Mouse (Mus musculus) midbrain, embryonic 14.5 days (tissue): ENCODE results near the gene Sap30l. TPM values are rescaled to one million over a fixed set of nuclear protein-coding genes. Genes with fewer than 3 reads are reported as not detected.
A peak's percentile ranks its signal among the peaks of the same experiment; 100 is the strongest.

Experiments
- ATAC-seq: fragments of 200-750 bp; cut with Nextera tagmentation; 2 replicates; pipeline ENCODE4 v1.8.0; 2017; ENCODE audit warnings: moderate number of reproducible peaks, moderate library complexity; ENCODE audit not compliant: low FRiP score, low TSS enrichment
- DNase-seq: peaks from one replicate; pipeline ENCODE4 v3.0.0-alpha.2; 2015
- H3K27ac ChIP-seq: fragments of 300-500 bp; sonication (generic); replicated peaks from 2 replicates; pipeline ENCODE4 v1.5.1; 2014; ENCODE audit warnings: mild to moderate bottlenecking, low read depth, low read length, moderate library complexity
- H3K27me3 ChIP-seq: fragments of 300-500 bp; sonication (generic); 2 replicates; pipeline ENCODE4 v1.6.1; 2014; ENCODE audit warnings: low read length, control low read depth, mixed read lengths; ENCODE audit not compliant: control insufficient read depth, insufficient read depth
- H3K36me3 ChIP-seq: fragments of 300-500 bp; sonication (generic); 2 replicates; pipeline ENCODE4 v1.6.1; 2014; ENCODE audit warnings: low read length, control low read depth; ENCODE audit not compliant: control insufficient read depth, insufficient read depth
- H3K4me1 ChIP-seq: fragments of 300-500 bp; sonication (generic); 2 replicates; pipeline ENCODE4 v1.6.1; 2014; ENCODE audit warnings: mild to moderate bottlenecking, antibody characterized with exemption, low read length, control low read depth; ENCODE audit not compliant: control insufficient read depth, insufficient read depth
- H3K4me2 ChIP-seq: fragments of 300-500 bp; sonication (generic); 2 replicates; pipeline ENCODE4 v1.6.1; 2014; ENCODE audit warnings: mild to moderate bottlenecking, low read length, moderate library complexity
- H3K4me3 ChIP-seq: fragments of 300-500 bp; sonication (generic); replicated peaks from 2 replicates; pipeline ENCODE4 v1.5.1; 2014; ENCODE audit warnings: low read depth, low read length
- H3K9ac ChIP-seq: fragments of 300-500 bp; sonication (generic); replicated peaks from 2 replicates; pipeline ENCODE4 v1.6.1; 2014; ENCODE audit warnings: mild to moderate bottlenecking, low read length, moderate library complexity
- H3K9me3 ChIP-seq: fragments of 300-500 bp; sonication (generic); 2 replicates; pipeline ENCODE4 v1.6.1; 2016; ENCODE audit warnings: low read length, control low read depth, mixed read lengths; ENCODE audit not compliant: control insufficient read depth
- WGBS: fragments of 180-500 bp; shearing (Covaris S2); extraction: QIAGEN DNeasy Blood & Tissue Kit; methylation state at CpG from one replicate; pipeline ENCODE4 v1.1.7; 2014; 5-methylcytosine and 5-hydroxymethylcytosine counted together
- polyA plus RNA-seq: library from polyadenylated mRNA; unstranded; fragments of >200 nt; fragmentation: Nextera tagmentation; extraction: Ambion mirVana; gene quantifications from 2 replicates; pipeline ENCODE4 v1.2.1, GENCODE M21; 2014

Gene Sap30l
- polyA plus RNA-seq, 1 experiment from 2014 or later: 13.1 TPM

- DNase-seq (peak; percentile 84), ATAC-seq (no peak; the same call in 1 of the 2 replicates)
- 14% methylated on average over 18 of the region's 18 CpGs for WGBS
- Histone ChIP-seq H3K4me1 (peaks cover 12% of the 10 kb centered on the region), H3K27me3 (no peaks in the 10 kb centered on the region), H3K27ac (peak overlapping the region; percentile 67), H3K4me2 (peak overlapping the region; percentile 15), H3K9ac (peak overlapping the region; percentile 29; the same call in 1 of the 2 replicates), H3K36me3 (peaks cover 5% of the 10 kb centered on the region; the same call in 1 of the 2 replicates), H3K9me3 (no peaks in the 10 kb centered on the region), H3K4me3 (no peak overlapping the region)
Observed at GRCm38 (mm10) chr11:57786616-57787418, 14.6 kb upstream of the Sap30l start.

GRCm38 (mm10) chr11:57787913-57788312 lies 13.5 kb upstream of the Sap30l start:
- WGBS: 49% methylated on average over 3 of the region's 3 CpGs
- H3K27ac ChIP-seq: no peak overlapping the region
- H3K4me2 ChIP-seq: no peak overlapping the region
- ATAC-seq (no peak), DNase-seq (no peak)
- H3K9ac ChIP-seq: no peak overlapping the region
- no peaks in the 10 kb centered on the region for H3K27me3 ChIP-seq
- H3K4me3 ChIP-seq: no peak overlapping the region
- H3K9me3 ChIP-seq: no peaks in the 10 kb centered on the region
- peaks cover 5% of the 10 kb centered on the region; the same call in 1 of the 2 replicates for H3K36me3 ChIP-seq
- H3K4me1 ChIP-seq: peaks cover 12% of the 10 kb centered on the region

- no peak for DNase-seq
- Histone ChIP-seq H3K9ac (no peak overlapping the region), H3K27ac (no peak overlapping the region), H3K4me2 (no peak overlapping the region), H3K4me3 (no peak overlapping the region), H3K27me3 (no peaks in the 10 kb centered on the region), H3K36me3 (no peaks in the 10 kb centered on the region), H3K9me3 (no peaks in the 10 kb centered on the region), H3K4me1 (peaks cover 12% of the 10 kb centered on the region)
- 25% methylated on average over 21 of the region's 21 CpGs for WGBS
- ATAC-seq: no peak
Observed at GRCm38 (mm10) chr11:57790866-57791535, 10.4 kb upstream of the Sap30l start.

GRCm38 (mm10) chr11:57795086-57795485 lies 6.4 kb upstream of the Sap30l start:
- DNase-seq: no peak
- 58% methylated on average over 6 of the region's 6 CpGs for WGBS
- Histone ChIP-seq H3K4me2 (no peak overlapping the region), H3K9ac (no peak overlapping the region), H3K9me3 (no peaks in the 10 kb centered on the region), H3K36me3 (no peaks in the 10 kb centered on the region), H3K27me3 (no peaks in the 10 kb centered on the region), H3K27ac (no peak overlapping the region), H3K4me1 (no peaks in the 10 kb centered on the region; the same call in 1 of the 2 replicates), H3K4me3 (no peak overlapping the region)
- no peak for ATAC-seq

GRCm38 (mm10) chr11:57797828-57798227 lies 3.6 kb upstream of the Sap30l start:
- Histone ChIP-seq H3K9me3 (no peaks in the 10 kb centered on the region), H3K4me3 (no peak overlapping the region), H3K27me3 (no peaks in the 10 kb centered on the region), H3K36me3 (no peaks in the 10 kb centered on the region), H3K9ac (no peak overlapping the region), H3K4me2 (no peak overlapping the region), H3K4me1 (peaks cover 11% of the 10 kb centered on the region), H3K27ac (no peak overlapping the region)
- WGBS: 86% methylated on average over 9 of the region's 9 CpGs
- ATAC-seq (no peak), DNase-seq (no peak)

GRCm38 (mm10) chr11:57799456-57799855 lies 2.0 kb upstream of the Sap30l start:
- no peaks in the 10 kb centered on the region for H3K9me3 ChIP-seq
- DNase-seq (no peak), ATAC-seq (no peak)
- no peak overlapping the region for H3K27ac ChIP-seq
- no peak overlapping the region for H3K9ac ChIP-seq
- no peaks in the 10 kb centered on the region for H3K27me3 ChIP-seq
- no peaks in the 10 kb centered on the region for H3K36me3 ChIP-seq
- H3K4me1 ChIP-seq: peaks cover 19% of the 10 kb centered on the region
- H3K4me2 ChIP-seq: no peak overlapping the region
- H3K4me3 ChIP-seq: no peak overlapping the region
- WGBS: 88% methylated on average over 10 of the region's 10 CpGs

GRCm38 (mm10) chr11:57800266-57800951 lies 1.0 kb upstream of the Sap30l start:
- no peak for ATAC-seq
- H3K4me2 ChIP-seq: peak overlapping the region; percentile 95
- H3K27ac ChIP-seq: peak overlapping the region; percentile 73; the same call in 1 of the 2 replicates

GRCm38 (mm10) chr11:57801766-57802510 lies 501 bp downstream of the Sap30l start:
- 1% methylated on average over 79 of the region's 85 CpGs for WGBS
- Histone ChIP-seq H3K27me3 (no peaks in the 10 kb centered on the region), H3K4me1 (peaks cover 19% of the 10 kb centered on the region), H3K9ac (peak overlapping the region; percentile 86), H3K9me3 (no peaks in the 10 kb centered on the region), H3K4me2 (peak overlapping the region; percentile 95), H3K4me3 (peak overlapping the region; percentile 94), H3K27ac (peak overlapping the region; percentile 64; the same call in 1 of the 2 replicates), H3K36me3 (0 out of 2 replicates have a peak, but pooled peaks cover 2% of the 10 kb centered on the region)
- ATAC-seq (peak; percentile 71), DNase-seq (peak; percentile 64)

More at GRCm38 (mm10) chr11:57800266-57800951, 1.0 kb upstream of the Sap30l start:
- Histone ChIP-seq H3K4me1 (peaks cover 19% of the 10 kb centered on the region), H3K36me3 (no peaks in the 10 kb centered on the region), H3K4me3 (peak overlapping the region; percentile 94), H3K9ac (peak overlapping the region; percentile 86), H3K9me3 (no peaks in the 10 kb centered on the region), H3K27me3 (no peaks in the 10 kb centered on the region)
- WGBS: 19% methylated on average over 22 of the region's 22 CpGs
- no peak for DNase-seq
